Mouse (Mus musculus): ENCODE measurements around the gene Gm45521. TPM values are rescaled to one million over a fixed set of nuclear protein-coding genes. Genes with fewer than 3 reads are reported as not detected.

Gm45521 gene
- total RNA-seq (2021), result not detected
- long read RNA-seq, experiment 1, result 0 reads
- long read RNA-seq, experiment 2, result 0 reads

GRCm38 (mm10) chr14:7957049-7957448, at the start of gene Gm45521:
TSS of gene Gm45521 (plus strand) at chr14:7957288.
- DNase-seq, result no peak
- intact Hi-C loops (cut with DNase I), result no loop called here

DNA sequence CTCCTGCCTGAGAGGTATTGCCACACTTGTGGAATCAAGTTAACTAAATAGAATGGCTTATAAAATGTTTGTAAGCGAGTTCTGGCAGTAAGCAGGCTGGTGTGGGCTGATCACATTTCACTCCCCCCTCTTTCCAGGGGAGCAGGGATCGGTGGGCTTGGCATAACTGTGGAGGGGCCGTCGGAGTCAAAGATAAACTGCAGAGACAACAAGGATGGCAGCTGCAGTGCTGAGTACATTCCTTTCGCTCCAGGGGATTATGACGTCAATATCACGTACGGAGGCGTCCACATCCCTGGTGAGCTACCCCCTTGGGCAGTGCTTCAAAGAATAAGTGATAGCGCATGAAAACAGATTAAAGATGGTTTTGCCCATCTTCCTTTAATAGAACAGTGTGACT, 47.6 kb upstream of the Gm45521 start:
- DNase-seq, result no peak
- intact Hi-C loops (cut with DNase I), result no loop called here

DNA sequence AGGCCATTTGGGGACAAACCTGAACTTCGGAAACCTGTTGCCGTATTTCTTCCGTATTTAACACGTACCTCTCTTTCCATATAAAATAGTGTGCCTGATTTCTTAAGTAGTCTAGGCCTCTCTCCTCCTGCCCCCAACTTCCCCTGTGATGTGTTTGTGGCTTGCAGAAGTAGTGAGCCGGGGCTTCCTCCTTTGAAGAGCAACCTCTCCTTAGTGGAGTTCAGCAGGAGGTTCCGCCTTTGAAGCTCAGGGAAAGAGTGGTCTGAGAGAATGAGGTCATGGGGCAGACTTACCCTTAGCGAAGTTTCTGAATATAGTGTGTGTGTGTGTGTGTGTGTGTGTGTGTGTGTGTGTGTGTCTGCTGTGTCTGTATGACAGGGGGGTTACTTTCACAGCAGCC, 43.2 kb upstream of the Gm45521 start:
- no peak for DNase-seq

DNA sequence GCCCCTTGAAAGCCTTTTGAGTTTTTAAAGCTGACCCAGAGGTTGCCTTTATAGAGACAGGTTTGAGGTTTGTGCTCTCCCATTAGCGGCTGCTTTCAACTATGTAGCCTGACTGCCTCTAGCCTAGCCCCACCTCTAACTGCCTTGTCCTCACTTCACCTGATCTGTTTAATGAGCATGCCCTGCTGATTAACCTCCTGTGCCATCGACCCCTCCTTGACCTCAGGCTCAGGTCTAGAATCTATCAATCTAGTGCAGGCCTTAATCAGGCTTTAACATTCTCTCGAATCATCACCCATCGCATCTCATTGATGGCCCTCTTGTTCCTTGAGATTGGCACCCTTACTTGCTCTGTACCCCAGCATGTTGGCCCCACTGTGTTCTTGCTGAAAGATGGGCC, 42.6 kb upstream of the Gm45521 start:
- intact Hi-C loops (cut with DNase I), result no loop called here

More for the DNA sequence above, 43.2 kb upstream of the Gm45521 start:
- intact Hi-C loops (cut with DNase I), result no loop called here

GRCm38 (mm10) chr14:7918150-7918991, 38.7 kb upstream of the Gm45521 start:
- DNase-seq, result no peak
- intact Hi-C loops (cut with DNase I), result no loop called here

More for the DNA sequence above, 42.6 kb upstream of the Gm45521 start:
- no peak for DNase-seq

- intact Hi-C loops (cut with DNase I), result no loop called here
- DNase-seq, result no peak
Measured at GRCm38 (mm10) chr14:7919309-7919708, 37.8 kb upstream of the Gm45521 start.

DNA sequence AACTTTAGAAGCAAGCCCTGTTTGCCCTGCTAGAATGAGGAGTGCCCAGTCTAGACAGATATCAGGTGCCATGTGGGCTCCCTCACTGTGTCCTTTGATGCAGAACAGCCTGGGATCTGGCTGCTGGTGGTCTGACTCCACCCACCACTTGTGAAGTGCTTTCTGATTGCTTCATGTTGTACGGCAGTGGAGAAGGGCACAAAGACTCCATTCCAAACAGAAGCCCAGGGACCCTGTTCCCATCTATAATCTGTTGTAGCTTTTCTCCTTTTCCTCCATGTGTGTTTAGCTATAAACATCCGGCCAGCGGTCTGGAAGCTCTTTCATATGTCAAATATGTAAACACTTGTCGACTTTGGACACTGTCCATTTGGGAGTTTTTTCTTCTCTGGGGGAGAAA, 37.2 kb upstream of the Gm45521 start:
- DNase-seq, result no peak
- intact Hi-C loops (cut with DNase I), result no loop called here

GRCm38 (mm10) chr14:7921459-7921858, 35.6 kb upstream of the Gm45521 start:
- intact Hi-C loops (cut with DNase I), result no loop called here
- no peak for DNase-seq

DNA sequence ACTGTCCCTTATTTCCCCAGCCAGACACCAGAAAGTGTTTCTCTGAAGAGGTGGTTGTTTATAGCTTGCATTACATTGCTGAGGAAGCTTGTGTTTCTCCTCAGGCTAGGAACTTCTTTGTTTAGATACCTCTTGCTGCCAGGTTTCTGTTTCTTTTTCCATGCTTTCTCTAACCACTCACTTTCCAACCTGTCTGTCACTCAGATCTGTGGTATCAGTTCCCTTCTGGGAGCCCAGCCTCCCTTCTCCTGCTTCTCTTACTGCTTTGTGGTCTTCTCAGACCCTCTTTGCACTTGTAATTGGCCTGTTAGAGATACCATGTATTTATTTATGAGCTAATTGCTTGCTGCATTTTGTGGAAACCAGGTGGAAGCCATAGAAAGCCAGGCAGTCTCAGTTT, 33.5 kb upstream of the Gm45521 start:
- DNase-seq, result no peak
- intact Hi-C loops (cut with DNase I), result no loop called here

- DNase-seq, result no peak
- intact Hi-C loops (cut with DNase I), result no loop called here
Measured at GRCm38 (mm10) chr14:7928362-7928761, 28.7 kb upstream of the Gm45521 start.

DNA sequence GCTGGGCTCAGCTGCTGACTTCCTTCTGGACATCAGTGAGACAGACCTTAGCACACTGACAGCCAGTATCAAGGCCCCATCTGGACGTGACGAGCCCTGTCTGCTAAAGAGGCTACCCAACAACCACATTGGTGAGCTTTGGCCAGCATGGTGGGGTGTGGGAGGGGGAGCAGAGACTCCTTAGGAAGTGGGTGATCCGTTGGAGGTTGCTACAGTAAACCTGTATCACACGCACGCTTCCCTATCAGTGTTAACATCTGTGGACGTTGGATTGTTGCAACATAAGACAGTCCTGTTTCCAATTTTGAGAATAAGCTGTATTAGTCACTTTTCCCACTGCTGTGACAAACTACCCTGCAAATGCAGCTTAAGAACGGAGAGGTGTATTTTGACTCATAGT, 28.1 kb upstream of the Gm45521 start:
- intact Hi-C loops (cut with DNase I), result no loop called here
- DNase-seq, result no peak

DNA sequence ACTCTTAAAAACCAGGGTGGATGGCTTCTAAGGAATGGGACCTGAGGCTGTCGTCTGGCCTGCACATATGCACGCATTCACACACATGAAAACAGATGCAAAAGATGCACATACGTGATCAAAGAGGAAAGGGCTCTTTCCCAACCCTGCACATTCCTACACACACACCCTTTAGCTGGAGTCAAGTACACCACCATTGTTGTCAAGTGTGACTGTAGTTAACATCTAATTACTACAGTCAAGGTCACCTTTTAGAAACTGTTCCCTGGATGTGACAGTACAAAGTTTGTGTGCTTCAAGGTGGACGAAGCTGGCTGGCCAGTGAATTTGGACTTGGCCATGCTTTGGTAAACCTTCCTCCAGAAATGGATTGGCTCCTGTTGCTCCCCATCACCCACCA, 24.9 kb upstream of the Gm45521 start:
- intact Hi-C loops (cut with DNase I), result no loop called here
- no peak for DNase-seq

GRCm38 (mm10) chr14:7934166-7934565, 22.9 kb upstream of the Gm45521 start:
- intact Hi-C loops (cut with DNase I), result no loop called here
- no peak for DNase-seq

DNA sequence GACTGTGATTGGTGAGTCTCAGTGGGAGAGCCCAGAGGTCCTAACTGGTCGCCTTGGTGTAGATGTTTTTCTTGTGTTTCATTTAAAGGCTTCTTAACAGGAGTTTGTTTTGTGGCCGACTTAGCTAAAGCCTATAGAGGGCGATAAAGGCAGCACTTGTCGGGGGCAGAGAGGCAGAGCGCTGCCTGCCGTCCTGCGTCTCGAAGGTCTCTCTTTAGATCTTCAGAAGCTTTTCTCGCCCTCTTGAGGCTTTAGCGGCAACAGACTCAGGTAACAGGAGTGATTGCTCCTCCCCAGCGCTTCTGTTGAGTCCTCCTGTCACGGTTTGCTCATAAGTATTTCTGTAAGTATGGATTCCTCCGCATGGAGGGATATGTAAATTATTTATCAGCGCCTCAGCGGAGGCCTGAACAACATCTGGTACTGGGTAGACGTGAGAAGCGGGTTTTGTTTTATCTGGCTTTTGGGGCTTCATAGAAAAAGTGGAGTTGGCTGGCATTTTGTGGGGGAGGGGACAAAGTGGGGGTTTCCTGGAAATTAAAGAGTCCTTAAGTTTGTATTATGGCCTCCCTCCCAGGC, 19.9 kb upstream of the Gm45521 start:
- no peak for DNase-seq
- intact Hi-C loops (cut with DNase I), result no loop called here

DNA sequence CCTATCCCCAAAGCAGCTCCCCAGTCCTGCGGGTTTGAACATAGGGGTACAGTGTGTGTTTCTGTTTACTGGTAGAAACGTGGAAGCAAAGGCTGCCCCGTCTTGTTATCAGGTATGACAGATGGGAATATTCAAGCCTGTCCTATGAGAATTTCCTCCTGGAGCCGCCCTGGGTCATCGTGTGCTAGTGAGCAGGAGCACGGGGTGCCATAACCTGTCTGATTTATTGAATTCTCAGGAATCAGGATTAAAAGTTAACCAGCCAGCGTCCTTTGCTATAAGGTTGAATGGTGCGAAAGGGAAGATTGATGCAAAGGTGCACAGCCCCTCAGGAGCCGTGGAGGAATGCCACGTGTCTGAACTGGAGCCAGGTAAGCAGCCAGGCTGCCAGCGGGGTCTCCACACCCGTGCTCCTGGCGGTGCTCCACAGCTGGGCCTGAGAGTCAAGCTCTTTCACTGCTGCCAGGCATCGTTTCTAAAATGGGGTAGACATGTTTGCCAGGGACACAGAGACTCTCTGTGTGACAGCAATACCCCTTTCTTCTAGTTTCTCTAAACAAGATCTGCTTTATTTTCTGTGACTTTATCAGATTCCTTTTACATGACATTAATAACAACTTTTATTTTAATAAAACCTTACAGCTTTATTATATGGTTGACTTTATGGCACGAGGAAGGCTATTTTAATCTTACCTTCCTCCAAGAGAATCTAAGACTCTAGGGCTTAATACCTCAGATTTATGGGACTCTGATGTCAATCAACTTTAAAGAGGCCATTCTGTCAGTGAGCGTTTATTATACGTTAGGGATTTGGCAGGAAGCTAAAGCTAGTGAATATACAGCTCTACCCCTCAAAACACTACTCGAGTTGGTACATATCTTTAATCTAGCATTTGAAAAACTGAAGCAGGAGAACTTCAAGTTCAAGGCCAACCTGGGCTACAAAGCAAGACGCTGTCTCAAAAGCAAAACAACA, 18.0 kb upstream of the Gm45521 start:
- intact Hi-C loops (cut with DNase I), result no loop called here
- no peak for DNase-seq

DNA sequence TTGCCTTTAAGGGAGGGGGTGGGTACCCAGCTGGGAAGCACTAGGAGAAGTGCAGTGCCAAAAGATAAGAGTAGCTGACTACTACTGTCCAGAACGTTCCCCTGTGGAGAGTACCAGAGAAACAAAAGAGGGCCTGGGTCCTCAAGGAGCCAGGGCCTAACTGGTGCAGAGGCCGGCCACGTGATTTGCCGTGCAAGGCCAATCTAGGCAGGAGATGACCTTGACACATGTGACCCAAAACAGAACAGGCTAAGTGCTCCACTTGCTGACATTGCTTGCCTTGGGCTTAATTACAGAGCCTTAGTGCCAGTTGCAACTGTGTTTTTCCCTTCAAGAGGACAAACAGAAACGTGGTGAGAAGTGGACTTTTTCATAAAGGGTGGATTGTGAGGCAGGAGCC, 15.7 kb upstream of the Gm45521 start:
- DNase-seq, result no peak
- intact Hi-C loops (cut with DNase I), result loop anchor here (5.0 kb wide), 1 partner anchor 124 kb away; the partner anchor contains the start of gene Flnb

DNA sequence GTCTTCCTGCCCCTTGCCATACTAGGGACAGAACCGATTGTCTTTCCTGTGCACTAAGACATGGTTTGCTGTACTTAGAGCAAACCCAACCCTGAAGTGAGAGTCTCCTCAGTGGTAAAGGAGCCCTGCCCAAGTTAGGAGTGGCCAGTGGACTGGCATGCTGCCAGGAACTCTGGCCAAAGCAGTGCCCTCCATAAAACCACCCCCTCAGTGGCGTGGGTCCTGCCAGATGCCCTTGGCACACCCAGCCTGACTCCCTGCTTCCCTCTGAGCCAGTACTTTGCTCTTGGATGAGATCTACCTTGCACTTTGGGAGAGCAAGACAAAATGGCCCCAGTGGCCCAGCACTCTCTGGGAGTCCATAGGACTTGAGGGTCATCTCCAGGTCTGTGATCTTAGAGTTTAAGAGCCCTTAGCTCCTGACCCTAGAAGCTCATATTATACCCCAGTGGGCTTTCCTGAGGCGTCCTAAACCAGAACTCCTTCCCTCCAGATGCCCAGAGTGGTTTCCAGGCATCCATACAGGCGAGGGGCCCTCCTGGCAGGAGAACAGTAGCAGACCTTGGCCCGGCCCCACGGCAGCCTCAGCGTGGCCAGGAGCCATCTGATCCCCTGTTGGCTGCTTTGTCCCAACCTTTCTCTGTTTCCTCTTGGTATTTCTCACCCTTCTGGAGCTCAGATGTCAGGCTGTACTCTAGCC, 13.8 kb upstream of the Gm45521 start:
- intact Hi-C loops (cut with DNase I), result loop anchor here (5.0 kb wide), 1 partner anchor 126 kb away; the partner anchor contains the start of gene Flnb

GRCm38 (mm10) chr14:7943801-7944135, 13.3 kb upstream of the Gm45521 start:
- no peak for DNase-seq
- intact Hi-C loops (cut with DNase I), result loop anchor here (5.0 kb wide), 1 partner anchor 126 kb away; the partner anchor contains the start of gene Flnb

More for the DNA sequence above, 13.8 kb upstream of the Gm45521 start:
- no peak for DNase-seq

DNA sequence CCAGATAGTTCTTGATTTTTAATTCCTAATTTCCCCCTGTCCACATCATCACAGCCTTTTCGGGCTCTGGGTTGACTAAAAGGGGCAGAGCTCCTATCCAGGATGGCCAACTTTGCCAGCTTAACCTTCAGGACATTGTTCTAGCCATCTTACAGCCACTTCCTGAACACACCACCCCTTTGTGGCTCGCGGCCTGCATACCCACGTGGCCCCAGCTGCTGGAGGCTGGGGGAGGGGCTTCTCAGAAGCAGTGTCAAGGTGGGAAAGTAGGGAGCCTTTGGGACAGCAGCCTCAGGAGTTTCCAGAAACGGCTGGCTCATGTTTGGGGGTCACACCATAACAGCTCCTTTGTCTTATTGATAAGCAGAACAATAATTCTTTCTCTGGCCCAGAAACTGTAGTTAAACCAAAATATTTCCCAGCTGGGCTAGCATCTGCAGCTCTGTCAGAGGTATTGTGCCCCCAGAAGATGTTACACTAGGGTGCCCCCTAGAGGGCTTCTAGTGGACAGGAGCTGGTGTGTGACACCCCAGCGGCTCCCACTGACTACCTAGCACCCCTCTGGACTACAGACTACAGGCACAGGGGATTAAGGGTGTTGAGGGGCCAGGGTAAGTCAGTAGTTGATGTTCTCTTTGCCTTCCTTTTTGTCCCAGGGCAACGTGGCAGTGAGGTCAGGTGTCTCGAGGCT, 12.6 kb upstream of the Gm45521 start:
- intact Hi-C loops (cut with DNase I), result loop anchor here (5.0 kb wide), 1 partner anchor 127 kb away; the partner anchor contains the start of gene Flnb
- no peak for DNase-seq

DNA sequence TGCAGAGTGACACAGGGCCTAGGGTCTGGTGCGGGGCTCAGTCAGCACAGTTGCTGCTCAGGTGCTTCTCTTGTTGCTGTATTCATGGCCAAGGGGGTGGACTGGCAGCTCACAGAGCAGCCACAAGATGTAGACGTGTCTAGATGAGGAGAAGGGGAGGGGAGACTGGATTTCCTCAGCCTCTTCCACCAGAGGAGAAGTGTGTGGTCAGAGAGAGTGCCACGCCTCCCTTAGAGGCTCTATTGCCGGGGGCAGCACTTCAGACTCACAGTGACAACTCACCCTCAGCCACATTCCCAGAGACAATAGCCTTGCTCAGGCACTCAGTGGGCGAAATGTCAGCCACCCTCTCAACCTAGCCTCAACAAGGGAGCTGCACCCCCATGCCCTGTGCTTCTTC, 11.8 kb upstream of the Gm45521 start:
- no peak for DNase-seq
- intact Hi-C loops (cut with DNase I), result no loop called here

Data from gastrocnemius, postnatal 36 days (tissue).